Mouse (Mus musculus): ENCODE measurements at regions not wholly inside any gene's neighbourhood (a gene's known extent, or its start where the extent isn't known, plus 50 kb on each side); places are given as distances from the start of the nearest gene placed in this dataset.

- no peak for TF ChIP-seq E2F4 (IDR thresholded peaks at IDR 0.05; ENCODE audit: insufficient replicate concordance, low read depth, low read length)
- no peak for TF ChIP-seq MAX (IDR thresholded peaks at IDR 0.05; ENCODE audit: low read length)
- TF ChIP-seq MAFK (IDR thresholded peaks at IDR 0.05; ENCODE audit: insufficient replicate concordance, low read length): no peak
- no peak for TF ChIP-seq CTCF (conservative IDR thresholded peaks at IDR 0.05 in 1 of 2, IDR thresholded peaks at IDR 0.05 in 1 of 2; ENCODE audit: low read depth in 2 of 2, low read length in 2 of 2)
- no peak for TF ChIP-seq POLR2A (IDR thresholded peaks at IDR 0.05; ENCODE audit: low read depth, low read length)
- no peak for TF ChIP-seq NRF1 (IDR thresholded peaks at IDR 0.05; ENCODE audit: low read depth, low read length)
- TF ChIP-seq ZNF384 (IDR thresholded peaks at IDR 0.05; ENCODE audit: low read depth, low read length): no peak
- no peak for TF ChIP-seq USF2 (conservative IDR thresholded peaks at IDR 0.05; ENCODE audit: low read depth, low read length)
- no peak for TF ChIP-seq BHLHE40 (IDR thresholded peaks at IDR 0.05; ENCODE audit: low read depth, low read length)
- no peak for TF ChIP-seq MYC (IDR thresholded peaks at IDR 0.05; ENCODE audit: low read depth, low read length)
- no peak for TF ChIP-seq ETS1 (conservative IDR thresholded peaks at IDR 0.05; ENCODE audit: low read depth, low read length)
- TF ChIP-seq USF1 (IDR thresholded peaks at IDR 0.05; ENCODE audit: low read depth, low read length): no peak
- TF ChIP-seq UBTF (IDR thresholded peaks at IDR 0.05; ENCODE audit: low read depth, low read length): no peak
Observed at GRCm38 (mm10) chr11:19729031-19729430, 195.1 kb upstream of the Spred2 start.
